Mouse (Mus musculus) cerebellum, postnatal 4 days (tissue): ENCODE measurements around the gene Myh9.

ENCODE experiments used
- DNase-seq, 2 experiments: peaks; one replicate each; pipeline ENCODE4 v3.0.0; 2022; ENCODE audit warnings: low spot score in 2 of 2, mixed read lengths in 1 of 2

Myh9 gene

GRCm38 (mm10) chr15:77828242-77828641 lies 13.7 kb downstream of the Myh9 start:
- no peak for DNase-seq

GRCm38 (mm10) chr15:77827794-77828193 lies 14.2 kb downstream of the Myh9 start:
- no peak for DNase-seq

DNA sequence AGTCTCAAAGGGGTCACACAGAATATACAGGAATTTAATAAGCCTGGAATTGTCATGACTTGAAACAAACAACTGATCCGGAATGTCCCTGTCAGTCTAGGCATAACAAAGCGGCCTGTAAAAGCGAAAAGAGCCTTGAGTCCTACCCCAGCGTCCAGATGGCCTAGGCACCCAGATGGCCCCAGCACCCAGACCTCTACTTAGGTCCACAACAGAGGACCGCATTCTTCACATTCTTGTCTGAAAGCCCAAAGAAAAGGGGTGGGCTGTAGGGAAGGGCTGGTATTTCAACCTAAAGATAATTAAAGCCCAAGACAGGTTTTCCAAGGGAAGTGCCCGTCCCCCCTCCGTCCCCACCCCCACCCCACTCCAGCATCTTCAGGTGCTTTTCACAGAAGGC lies 14.6 kb downstream of the Myh9 start:
- DNase-seq = no peak

DNA sequence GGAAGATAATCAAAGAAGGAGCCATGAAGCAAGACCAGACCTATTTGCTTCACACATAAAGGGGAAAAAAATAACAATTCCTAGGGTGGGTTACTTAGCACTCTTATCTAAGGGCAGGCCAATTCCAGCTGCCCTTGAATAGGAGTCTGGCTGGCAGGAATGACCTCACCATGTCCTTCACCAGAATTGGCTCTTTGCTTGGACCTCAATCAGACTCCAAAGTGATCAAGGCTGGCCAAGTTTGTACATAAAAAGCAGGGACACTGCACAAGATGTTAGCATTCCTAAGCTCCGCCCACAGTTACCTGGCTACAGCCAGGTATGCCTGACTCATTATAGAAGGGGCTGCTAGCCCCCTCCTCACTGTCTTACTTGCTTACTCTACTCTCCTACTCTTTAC lies 16.6 kb downstream of the Myh9 start:
- DNase-seq = no peak

DNA sequence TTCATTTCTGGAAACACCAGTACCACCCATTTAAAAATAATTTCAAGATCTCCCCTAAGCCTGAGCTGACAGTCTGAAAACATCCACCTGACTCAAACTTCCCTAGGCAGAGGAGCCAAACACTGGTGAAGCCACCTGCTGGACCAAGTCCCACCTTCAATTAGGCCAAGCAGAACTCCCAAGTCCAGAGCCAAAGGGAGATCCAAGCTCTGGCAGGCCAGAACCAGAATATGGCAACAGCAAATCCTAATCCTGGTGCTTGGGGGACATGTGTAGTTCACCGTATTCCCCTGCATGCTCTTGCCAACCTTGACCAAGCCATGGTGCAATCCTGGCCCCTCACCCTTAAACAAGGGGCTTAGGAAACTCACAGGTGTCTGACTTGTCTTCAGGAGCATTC lies 17.7 kb downstream of the Myh9 start:
- no peak for DNase-seq

DNA sequence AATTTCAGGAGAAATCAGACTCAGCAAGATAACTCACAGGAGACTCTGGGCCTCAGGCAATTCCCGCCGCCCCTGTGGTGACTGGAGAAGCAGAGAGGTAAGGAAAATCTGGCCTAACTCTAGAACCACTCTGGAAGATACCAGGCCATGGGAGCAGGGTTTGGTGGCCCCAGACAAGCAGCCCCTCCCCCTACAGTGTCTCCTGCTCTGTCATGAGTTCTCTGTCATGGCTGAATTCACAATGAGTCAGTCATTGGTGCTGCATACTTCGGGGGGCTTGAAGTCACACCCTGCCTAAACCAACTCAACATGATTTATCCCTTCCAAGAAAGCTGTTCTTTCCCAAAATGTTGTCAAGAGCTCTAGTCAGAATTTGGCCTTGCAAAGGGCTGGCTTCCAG lies 18.3 kb downstream of the Myh9 start:
- no peak for DNase-seq

DNA sequence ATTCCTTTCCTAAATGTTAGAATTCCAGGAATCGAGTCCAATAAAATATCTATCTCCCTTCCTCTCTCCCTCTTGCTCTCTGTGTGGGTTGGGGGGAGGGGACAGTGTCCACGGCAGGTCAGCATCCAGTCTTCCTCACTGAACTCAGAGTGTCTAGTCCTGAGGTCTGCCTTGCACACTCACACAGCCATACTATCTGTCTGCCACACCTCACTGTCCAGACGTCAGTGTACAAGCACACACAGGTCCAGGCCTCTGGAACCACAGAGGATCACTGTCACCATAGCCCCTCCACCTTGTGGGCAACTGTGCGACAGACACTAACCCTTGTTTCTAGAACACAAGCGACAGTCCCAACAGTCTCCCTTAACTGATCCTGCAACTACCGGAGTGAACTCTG lies 18.8 kb downstream of the Myh9 start:
- DNase-seq = no peak

GRCm38 (mm10) chr15:77822671-77823070 lies 19.3 kb downstream of the Myh9 start:
- no peak for DNase-seq

GRCm38 (mm10) chr15:77822057-77822466 lies 19.9 kb downstream of the Myh9 start:
- no peak for DNase-seq

GRCm38 (mm10) chr15:77821424-77821823 lies 20.6 kb downstream of the Myh9 start:
- no peak for DNase-seq

- no peak for DNase-seq
Measured at GRCm38 (mm10) chr15:77820480-77821163, 21.4 kb downstream of the Myh9 start.

GRCm38 (mm10) chr15:77819894-77820387 lies 22.0 kb downstream of the Myh9 start:
- peak in 1 of 2 experiments; percentile 30 for DNase-seq

DNA sequence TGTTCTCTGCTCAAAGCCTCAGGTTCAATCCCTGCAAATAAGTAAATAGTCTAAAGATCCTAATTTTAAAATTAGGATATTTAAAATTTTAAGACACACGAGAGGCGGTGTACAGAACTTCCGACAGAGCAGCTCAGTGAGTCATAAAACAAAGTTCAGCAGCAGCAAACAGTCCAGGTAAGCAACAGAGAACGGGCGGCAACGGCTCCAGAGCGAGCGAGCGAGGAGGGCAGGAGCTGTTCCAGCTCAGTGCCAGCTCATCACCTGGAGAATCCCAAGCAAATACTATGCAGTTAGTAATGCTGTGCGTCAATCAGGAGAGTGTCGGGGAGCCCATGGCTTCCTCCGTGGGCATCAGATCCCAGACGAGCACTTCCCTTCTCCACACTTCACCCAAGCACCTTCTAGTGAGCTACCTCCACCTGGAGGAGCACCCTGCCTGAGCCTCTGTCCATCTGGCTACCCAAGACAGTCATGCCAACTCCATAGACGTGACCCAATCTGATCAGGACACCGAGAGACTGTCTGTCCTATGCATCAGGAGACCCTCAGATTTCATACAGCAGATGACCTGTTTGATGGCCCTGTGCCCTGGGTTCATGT lies 23.3 kb downstream of the Myh9 start:
- DNase-seq = no peak

DNA sequence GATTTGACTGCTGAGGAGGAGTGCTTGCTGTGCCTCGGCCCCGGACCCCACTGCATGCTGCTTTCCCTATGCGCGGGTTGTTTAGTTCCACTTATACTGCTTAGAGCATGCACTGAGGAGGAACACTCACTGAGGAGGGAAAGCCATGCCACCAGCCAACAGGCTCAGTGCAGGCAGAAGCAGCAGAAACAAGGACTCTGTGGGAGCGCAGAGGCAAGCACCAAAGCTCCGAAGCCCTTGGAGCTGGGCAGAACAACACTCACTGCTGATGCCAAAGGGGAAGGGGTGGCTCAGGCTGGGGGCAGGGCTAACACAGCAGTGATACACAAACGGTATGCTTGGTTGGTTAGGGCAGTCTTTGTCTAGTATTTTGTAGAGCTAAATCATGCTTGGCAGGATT lies 24.6 kb downstream of the Myh9 start:
- DNase-seq = no peak

- no peak for DNase-seq
Measured at GRCm38 (mm10) chr15:77816601-77816950, 25.4 kb downstream of the Myh9 start.

- no peak for DNase-seq
Measured at GRCm38 (mm10) chr15:77815867-77816600, 25.9 kb downstream of the Myh9 start.

- no peak for DNase-seq
Measured at GRCm38 (mm10) chr15:77813639-77814375, 28.2 kb downstream of the Myh9 start.

DNA sequence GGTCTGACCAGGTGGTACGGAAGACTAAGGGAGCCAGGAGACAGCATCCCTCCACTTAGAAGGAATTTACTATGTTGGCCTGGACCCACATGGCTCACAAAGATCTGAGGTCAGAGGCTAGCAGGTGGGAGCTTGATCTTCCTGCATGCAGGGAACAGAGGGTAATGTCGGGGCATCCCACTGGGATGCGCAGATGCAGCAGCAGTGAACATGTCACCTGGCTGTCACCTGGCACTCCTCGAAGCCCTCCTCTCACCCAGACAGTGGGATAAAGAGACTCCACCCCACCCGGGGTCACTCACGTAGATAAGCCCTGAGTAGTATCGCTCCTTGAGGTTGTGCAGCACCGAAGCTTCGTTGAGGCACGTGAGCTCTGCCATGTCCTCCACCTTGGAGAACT lies 29.4 kb downstream of the Myh9 start:
- no peak for DNase-seq

DNA sequence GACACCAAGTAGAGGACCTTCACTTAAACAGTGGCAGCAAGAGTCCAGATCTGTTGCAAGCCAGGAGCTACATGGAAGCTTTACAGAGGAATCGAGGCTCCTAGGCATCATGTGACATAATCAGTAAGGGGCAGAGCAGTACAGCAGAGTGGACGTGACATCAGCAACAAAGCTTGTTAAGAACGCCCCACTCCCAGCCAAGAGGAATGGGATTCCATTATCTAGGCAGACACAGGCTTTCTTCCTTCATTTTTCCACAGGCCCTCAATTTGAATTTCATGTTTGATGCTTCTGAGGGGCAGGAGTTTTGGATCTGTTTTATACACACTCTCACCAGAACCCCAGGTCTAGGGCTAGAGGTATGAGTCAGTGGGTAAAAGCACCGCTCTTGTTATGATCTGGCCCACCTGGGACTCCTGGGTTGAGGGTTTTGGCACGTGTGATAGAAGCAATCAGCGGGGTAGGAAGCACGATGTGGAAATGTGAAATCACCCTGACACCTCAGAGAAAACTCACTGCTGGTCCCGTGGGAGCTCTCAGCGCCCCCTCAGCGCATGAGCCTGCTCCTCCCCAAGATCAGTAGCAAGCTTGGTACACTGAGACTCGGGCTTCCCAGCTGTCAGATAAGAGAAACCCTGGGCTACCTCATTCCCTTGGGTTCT lies 30.7 kb downstream of the Myh9 start:
- DNase-seq = no peak

- DNase-seq = no peak
Measured at GRCm38 (mm10) chr15:77810416-77811098, 31.4 kb downstream of the Myh9 start.

- no peak for DNase-seq
Measured at GRCm38 (mm10) chr15:77809434-77809833, 32.5 kb downstream of the Myh9 start.
